Comparison of ENCODE assay signal across 15 mouse cellular contexts in genomic region chr8:46750566-46750965, GRCm38 (mm10). TPM values are rescaled to one million over a fixed set of nuclear protein-coding genes. Genes with fewer than 3 reads are reported as not detected.
DNase-seq lines count a peak whose midpoint lies in the region; ATAC-seq lines count a peak whose summit lies in the region.
"Had no signal": no experiment of that assay in that cellular context is flagged by ENCODE, and none has a peak within 500 bp of the region (broad histone marks: within the 10 kb centered on the region; RNA-seq: fewer than 3 reads in every experiment).

No protein-coding gene starts in this region.

- peak overlapping the region; percentile 65 for H3K27ac ChIP-seq in kidney, embryonic 16.5 days (ENCODE audit: low read length)
- H3K27ac ChIP-seq in embryonic facial prominence, embryonic 15.5 days (replicated peaks) = 0 out of 2 replicates have a peak overlapping the region, but pooled peaks have one; percentile 22
- peak overlapping the region; percentile 24; the same call in 1 of the 2 replicates for H3K27ac ChIP-seq in limb, embryonic 11.5 days (replicated peaks; ENCODE audit: low read depth, low read length)
- peak overlapping the region; percentile 57; the same call in 1 of the 2 replicates for H3K27ac ChIP-seq in neural tube, embryonic 14.5 days (ENCODE audit: low read depth, low read length)
- H3K27ac ChIP-seq: limb, embryonic 15.5 days had no signal

- no peak overlapping the region for H3K4me2 ChIP-seq in kidney, embryonic 16.5 days (replicated peaks; ENCODE audit: low read depth, low read length)
- no peak overlapping the region for H3K4me2 ChIP-seq in embryonic facial prominence, embryonic 15.5 days (replicated peaks)
- no peak overlapping the region for H3K4me2 ChIP-seq in limb, embryonic 11.5 days (ENCODE audit: low read depth, severe bottlenecking)
- H3K4me2 ChIP-seq in neural tube, embryonic 14.5 days (ENCODE audit: low read depth, low read length) = no peak overlapping the region
- H3K4me2 ChIP-seq: limb, embryonic 15.5 days; midbrain, embryonic 11.5 days had no signal

- WGBS in kidney, embryonic 16.5 days = 44% methylated on average over 8 of the region's 8 CpGs
- WGBS in embryonic facial prominence, embryonic 15.5 days = 54% methylated on average over 8 of the region's 8 CpGs
- 66% methylated on average over 8 of the region's 8 CpGs for WGBS in limb, embryonic 11.5 days
- 67% methylated on average over 8 of the region's 8 CpGs for WGBS in neural tube, embryonic 14.5 days

- H3K27me3 ChIP-seq in kidney, embryonic 16.5 days (ENCODE audit: insufficient read depth, low read length) = no peaks in the 10 kb centered on the region
- H3K27me3 ChIP-seq in embryonic facial prominence, embryonic 15.5 days = no peaks in the 10 kb centered on the region
- H3K27me3 ChIP-seq in limb, embryonic 11.5 days (ENCODE audit: control insufficient read depth, insufficient read depth, low read length) = no peaks in the 10 kb centered on the region
- no peaks in the 10 kb centered on the region for H3K27me3 ChIP-seq in neural tube, embryonic 14.5 days (ENCODE audit: control insufficient read depth, insufficient read depth, low read length)
- H3K27me3 ChIP-seq: CH12.LX; limb, embryonic 15.5 days had no signal

- peaks cover 33% of the 10 kb centered on the region for H3K4me1 ChIP-seq in kidney, embryonic 16.5 days (ENCODE audit: insufficient read depth, low read length)
- H3K4me1 ChIP-seq in embryonic facial prominence, embryonic 15.5 days = peaks cover 25% of the 10 kb centered on the region
- peaks cover 18% of the 10 kb centered on the region for H3K4me1 ChIP-seq in limb, embryonic 11.5 days (ENCODE audit: control insufficient read depth, insufficient read depth, low read length)
- H3K4me1 ChIP-seq in neural tube, embryonic 14.5 days (ENCODE audit: control insufficient read depth, insufficient read depth, low read length) = peaks cover 17% of the 10 kb centered on the region; the same call in 1 of the 2 replicates

- no peak for DNase-seq in kidney, postnatal 4 days
- DNase-seq in limb, embryonic 11.5 days (ENCODE audit: low spot score) = no peak
- DNase-seq in right cerebral cortex, postnatal 36 days (ENCODE audit: low spot score in 2 of 2) = no peak
- DNase-seq in frontal cortex, postnatal 14 days (ENCODE audit: low spot score in 2 of 2) = no peak
- DNase-seq: gastrocnemius, postnatal 10 days; retina, postnatal 1 day; spleen, adult 18-20 months; thymus, adult 18-20 months had no signal

- no peak overlapping the region for H3K4me3 ChIP-seq in kidney, embryonic 16.5 days (ENCODE audit: low read length)
- no peak overlapping the region for H3K4me3 ChIP-seq in embryonic facial prominence, embryonic 15.5 days (replicated peaks)
- no peak overlapping the region for H3K4me3 ChIP-seq in limb, embryonic 11.5 days (ENCODE audit: low read depth, low read length)
- no peak overlapping the region for H3K4me3 ChIP-seq in neural tube, embryonic 14.5 days (ENCODE audit: low read depth, low read length)
- H3K4me3 ChIP-seq: limb, embryonic 15.5 days had no signal

- H3K9me3 ChIP-seq in kidney, embryonic 16.5 days (ENCODE audit: low read length) = no peaks in the 10 kb centered on the region
- no peaks in the 10 kb centered on the region for H3K9me3 ChIP-seq in embryonic facial prominence, embryonic 15.5 days (replicated peaks)
- H3K9me3 ChIP-seq in limb, embryonic 11.5 days (ENCODE audit: control insufficient read depth, low read length) = no peaks in the 10 kb centered on the region
- no peaks in the 10 kb centered on the region for H3K9me3 ChIP-seq in neural tube, embryonic 14.5 days (ENCODE audit: control insufficient read depth, low read length)
- H3K9me3 ChIP-seq: limb, embryonic 15.5 days had no signal

- no peak overlapping the region for H3K9ac ChIP-seq in kidney, embryonic 16.5 days (replicated peaks; ENCODE audit: low read length)
- no peak overlapping the region for H3K9ac ChIP-seq in embryonic facial prominence, embryonic 15.5 days
- no peak overlapping the region for H3K9ac ChIP-seq in limb, embryonic 11.5 days (ENCODE audit: low read length)
- no peak overlapping the region for H3K9ac ChIP-seq in neural tube, embryonic 14.5 days (replicated peaks; ENCODE audit: low read depth, low read length)
- H3K9ac ChIP-seq: limb, embryonic 15.5 days had no signal

- no peak for ATAC-seq in kidney, embryonic 16.5 days (ENCODE audit: low FRiP score, low TSS enrichment)
- ATAC-seq in embryonic facial prominence, embryonic 15.5 days (ENCODE audit: insufficient number of reproducible peaks, low FRiP score, low TSS enrichment, low read depth) = no peak
- no peak for ATAC-seq in limb, embryonic 11.5 days (ENCODE audit: insufficient number of reproducible peaks, low FRiP score, low TSS enrichment, low read depth)
- ATAC-seq in neural tube, embryonic 14.5 days (ENCODE audit: low read depth) = 0 out of 2 replicates have a peak, but pooled peaks have one; percentile 41
- ATAC-seq: forebrain, embryonic 14.5 days had no signal

- H3K36me3 ChIP-seq in kidney, embryonic 16.5 days (ENCODE audit: insufficient read depth, low read length) = no peaks in the 10 kb centered on the region
- H3K36me3 ChIP-seq in embryonic facial prominence, embryonic 15.5 days = no peaks in the 10 kb centered on the region
- H3K36me3 ChIP-seq in limb, embryonic 11.5 days (ENCODE audit: control insufficient read depth, insufficient read depth, low read length) = no peaks in the 10 kb centered on the region
- no peaks in the 10 kb centered on the region for H3K36me3 ChIP-seq in neural tube, embryonic 14.5 days (ENCODE audit: control insufficient read depth, insufficient read depth, low read length)
- H3K36me3 ChIP-seq: limb, embryonic 15.5 days had no signal

RNA-seq across cellular contexts. Expression of gene Irf2, which starts 11.0 kb away (rescaled TPM):
- polyA plus RNA-seq in kidney, embryonic 16.5 days (2015; fragmentation: Nextera tagmentation; extraction: Ambion mirVana) = 19.2 and 21.5 TPM in 2 replicates
- 19.7 and 21.0 TPM in 2 replicates for polyA plus RNA-seq in embryonic facial prominence, embryonic 15.5 days (2015; fragmentation: Nextera tagmentation; extraction: Ambion mirVana)
- polyA plus RNA-seq in limb, embryonic 11.5 days (2014; fragmentation: Nextera tagmentation; extraction: Ambion mirVana) = 13.7 and 15.3 TPM in 2 replicates
- 8.9 and 10.6 TPM in 2 replicates for polyA plus RNA-seq in neural tube, embryonic 14.5 days (2014; fragmentation: Nextera tagmentation; extraction: Ambion mirVana)
